Comparison of ENCODE assay signal across 10 mouse cellular contexts in the genomic region with DNA sequence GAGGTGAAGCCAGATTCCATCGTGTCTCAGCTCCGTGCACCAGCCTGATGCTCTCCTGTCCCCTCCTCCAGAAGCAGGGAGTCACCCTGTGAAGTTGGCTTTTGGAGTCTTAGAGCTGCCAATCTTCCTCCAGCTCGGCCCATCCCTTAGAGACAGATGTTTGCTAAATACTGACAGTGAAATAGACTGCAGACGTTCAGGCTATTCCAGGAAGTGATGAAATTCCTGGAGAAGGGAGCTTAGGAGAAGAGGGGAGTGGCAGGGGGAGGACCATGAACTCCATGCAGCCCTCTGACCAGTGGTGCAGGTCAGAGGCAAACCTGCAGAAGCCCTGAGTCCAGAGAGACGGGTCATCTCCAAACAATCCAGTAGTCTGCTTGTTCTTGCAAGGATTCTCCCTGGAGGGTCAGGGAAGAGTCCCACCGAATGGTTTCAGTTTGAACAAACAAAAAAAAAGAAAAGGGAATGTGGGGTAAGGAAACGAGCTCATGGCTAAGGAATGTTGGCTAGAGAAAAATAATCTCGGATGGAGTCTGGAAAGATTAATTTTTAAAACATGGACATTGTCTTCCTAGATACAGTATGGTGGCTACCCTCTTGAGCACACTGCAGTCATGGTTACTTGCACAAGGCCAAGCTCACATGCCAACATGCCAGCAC. TPM values are rescaled to one million over a fixed set of nuclear protein-coding genes. Genes with fewer than 3 reads are reported as not detected.
DNase-seq lines count a peak whose midpoint lies in the region; ATAC-seq and TF ChIP-seq lines count a peak whose summit lies in the region.
"Had no signal": no experiment of that assay in that cellular context is flagged by ENCODE, and none has a peak within 500 bp of the region (broad histone marks: within the 10 kb centered on the region; RNA-seq: fewer than 3 reads in every experiment).

Nnmt (minus strand) TSS at position 215 of the 660 bp plus-strand sequence.

- TF ChIP-seq CTCF in intestine, postnatal 0 days (IDR thresholded peaks at IDR 0.05; ENCODE audit: low read depth): no peak
- no peak for TF ChIP-seq CTCF in gastrocnemius, adult 2 months (IDR thresholded peaks at IDR 0.05)
- TF ChIP-seq CTCF in cerebellum, adult 2 months (IDR thresholded peaks at IDR 0.05; ENCODE audit: borderline replicate concordance, insufficient read depth, low read depth, low read length): no peak

- 0 out of 2 replicates have a peak within 1 kb of the TSS, but pooled peaks have one; percentile 37 for H3K27ac ChIP-seq in intestine, embryonic 15.5 days
- H3K27ac ChIP-seq in intestine, postnatal 0 days (ENCODE audit: low read depth, low read length): no peak within 1 kb of the TSS; the same call in 1 of the 2 replicates
- peak within 1 kb of the TSS; percentile 83 for H3K27ac ChIP-seq in gastrocnemius, adult 2 months
- H3K27ac ChIP-seq in cerebellum, adult 2 months (ENCODE audit: insufficient read depth, low read length): no peak within 1 kb of the TSS
- H3K27ac ChIP-seq: limb, embryonic 13.5 days had no signal

- DNase-seq in gastrocnemius, adult 2 months: peak; percentile 57
- DNase-seq in heart, postnatal 4 days: peak; percentile 26
- no peak for DNase-seq in cerebellum, adult 2 months
- DNase-seq in retina, embryonic 14.5 days (ENCODE audit: low spot score): no peak

- H3K27me3 ChIP-seq in intestine, embryonic 15.5 days (replicated peaks): no peaks in the 10 kb centered on the region
- no peaks in the 10 kb centered on the region for H3K27me3 ChIP-seq in intestine, postnatal 0 days (replicated peaks; ENCODE audit: control insufficient read depth, insufficient read depth, low read length)
- H3K27me3 ChIP-seq in myocyte (ENCODE audit: control insufficient read depth, insufficient read depth, insufficient read length): no peaks in the 10 kb centered on the region
- no peaks in the 10 kb centered on the region for H3K27me3 ChIP-seq in cerebellum, adult 2 months (ENCODE audit: control insufficient read depth, insufficient read depth, low read length)
- H3K27me3 ChIP-seq: limb, embryonic 13.5 days had no signal

- intact Hi-C loops in gastrocnemius, adult 2 months (cut with DNase I): no loop called here

- H3K36me3 ChIP-seq in intestine, embryonic 15.5 days: no peaks in the 10 kb centered on the region
- H3K36me3 ChIP-seq in intestine, postnatal 0 days (ENCODE audit: control insufficient read depth, insufficient read depth): no peaks in the 10 kb centered on the region
- H3K36me3 ChIP-seq in myocyte (ENCODE audit: control insufficient read depth, insufficient read depth): no peaks in the 10 kb centered on the region
- H3K36me3 ChIP-seq: limb, embryonic 13.5 days had no signal

- H3ac ChIP-seq in myocyte (ENCODE audit: control insufficient read depth, insufficient read length): no peak within 1 kb of the TSS

- no peak for TF ChIP-seq POLR2A in myocyte (IDR thresholded peaks at IDR 0.05; ENCODE audit: insufficient read length, low read depth)
- TF ChIP-seq POLR2A in cerebellum, adult 2 months (IDR thresholded peaks at IDR 0.05; ENCODE audit: borderline replicate concordance, insufficient read depth, low read length): no peak

- ATAC-seq in intestine, embryonic 15.5 days: no peak
- no peak for ATAC-seq in intestine, postnatal 0 days
- ATAC-seq in CD4-positive, CD25-positive, alpha-beta regulatory T cell, adult 4 months: no peak

- H3K9ac ChIP-seq in intestine, embryonic 15.5 days: no peak within 1 kb of the TSS
- H3K9ac ChIP-seq in intestine, postnatal 0 days (ENCODE audit: low read depth, low read length): no peak within 1 kb of the TSS
- H3K9ac ChIP-seq: limb, embryonic 13.5 days had no signal

- H3K9me3 ChIP-seq in intestine, embryonic 15.5 days: no peaks in the 10 kb centered on the region
- H3K9me3 ChIP-seq in intestine, postnatal 0 days (ENCODE audit: control insufficient read depth): no peaks in the 10 kb centered on the region
- H3K9me3 ChIP-seq: limb, embryonic 13.5 days had no signal

- H3K4me3 ChIP-seq in intestine, embryonic 15.5 days (replicated peaks): no peak within 1 kb of the TSS
- no peak within 1 kb of the TSS for H3K4me3 ChIP-seq in intestine, postnatal 0 days (ENCODE audit: low read depth, low read length)
- H3K4me3 ChIP-seq in gastrocnemius, adult 2 months: peak within 1 kb of the TSS; percentile 60
- no peak within 1 kb of the TSS for H3K4me3 ChIP-seq in myocyte
- H3K4me3 ChIP-seq in cerebellum, adult 2 months (replicated peaks; ENCODE audit: insufficient read depth, low read depth, low read length): no peak within 1 kb of the TSS
- H3K4me3 ChIP-seq: limb, embryonic 13.5 days had no signal

- 0 out of 2 replicates have a peak, but pooled peaks cover 4% of the 10 kb centered on the region for H3K4me1 ChIP-seq in intestine, embryonic 15.5 days (replicated peaks)
- no peaks in the 10 kb centered on the region for H3K4me1 ChIP-seq in intestine, postnatal 0 days (replicated peaks; ENCODE audit: control insufficient read depth, insufficient read depth, low read length)
- H3K4me1 ChIP-seq in cerebellum, adult 2 months (ENCODE audit: control insufficient read depth, insufficient read depth, low read length): no peaks in the 10 kb centered on the region

- H3K79me2 ChIP-seq in myocyte (ENCODE audit: control insufficient read depth, insufficient read depth): no peaks in the 10 kb centered on the region

- peak within 1 kb of the TSS; percentile 35; the same call in 1 of the 2 replicates for H3K4me2 ChIP-seq in intestine, embryonic 15.5 days (replicated peaks)
- H3K4me2 ChIP-seq in intestine, postnatal 0 days (replicated peaks; ENCODE audit: low read depth): no peak within 1 kb of the TSS; the same call in 1 of the 2 replicates
- H3K4me2 ChIP-seq in myocyte (ENCODE audit: low read depth): peak within 1 kb of the TSS; percentile 42
- H3K4me2 ChIP-seq: limb, embryonic 13.5 days had no signal

- 13% methylated on average over 8 of the region's 8 CpGs for WGBS in intestine, embryonic 15.5 days
- 12% methylated on average over 8 of the region's 8 CpGs for WGBS in intestine, postnatal 0 days
- WGBS in cerebellum, adult 2 months: 49% methylated on average over 8 of the region's 8 CpGs

TF ChIP-seq in myocyte, 11 proteins besides CTCF, POLR2A, EP300 and RAD21:
- TF ChIP-seq REST (IDR thresholded peaks at IDR 0.05; ENCODE audit: insufficient read depth, insufficient read length): no peak
- no peak for TF ChIP-seq TCF3 (IDR thresholded peaks at IDR 0.05; ENCODE audit: insufficient read length, low read depth)
- TF ChIP-seq MYOD1 (IDR thresholded peaks at IDR 0.05; ENCODE audit: control insufficient read depth in 1 of 3, insufficient read length in 2 of 3, low read depth in 2 of 3): no peak
- TF ChIP-seq MYOG (IDR thresholded peaks at IDR 0.05; ENCODE audit: control insufficient read depth in 1 of 3, insufficient read depth in 1 of 3, insufficient read length in 2 of 3, low read depth in 2 of 3): no peak
- TF ChIP-seq POLR2AphosphoS2 (IDR thresholded peaks at IDR 0.05; ENCODE audit: insufficient read length, low read depth): no peak

RNA-seq across cellular contexts. Expression of gene Nnmt, which starts in this region (rescaled TPM):
- 3.0 and 3.5 TPM in 2 replicates for polyA plus RNA-seq in intestine, embryonic 15.5 days (2015; fragmentation: Nextera tagmentation; extraction: Ambion mirVana)
- 5.1 and 6.1 TPM in 2 replicates for polyA plus RNA-seq in intestine, postnatal 0 days (2015; fragmentation: Nextera tagmentation; extraction: Ambion mirVana)
- 1 to 10 TPM; 1.5 to 3.0 TPM for total RNA-seq in gastrocnemius, adult 2 months (2021)
- total RNA-seq in heart, postnatal 4 days (2021): 10 to 100 TPM; 10.3 to 13.6 TPM
- 4.3 TPM for polyA plus RNA-seq in myocyte (2012; fragmentation: generic; extraction: Trizol)
- polyA plus RNA-seq in cerebellum, adult 2 months (2012; rRNA removed): 0.10 and 0.14 TPM in 2 replicates
- polyA plus RNA-seq in CD4-positive, CD25-positive, alpha-beta regulatory T cell, adult 4 months (2017; shearing (Covaris generic)): not detected
- total RNA-seq: CH12.LX had no signal

Comparison
In these comparisons a context has a peak if more than half of its experiments do, and no peak if none do; other contexts are left out.
1. H3K27ac ChIP-seq: peak in intestine, embryonic 15.5 days (single experiment) and gastrocnemius, adult 2 months (single experiment); none in intestine, postnatal 0 days (single experiment) and cerebellum, adult 2 months (single experiment).
2. DNase-seq: peak in gastrocnemius, adult 2 months (single experiment) and heart, postnatal 4 days (single experiment); none in cerebellum, adult 2 months (0 of 2) and retina, embryonic 14.5 days (single experiment).